Mouse (Mus musculus) hindbrain, embryonic 16.5 days (tissue): ENCODE measurements around the gene Podxl2. TPM values are rescaled to one million over a fixed set of nuclear protein-coding genes. Genes with fewer than 3 reads are reported as not detected.

ENCODE experiments used
- ATAC-seq: fragments of 200-750 bp; cut with Nextera tagmentation; 2 replicates; pipeline ENCODE4 v1.8.0; 2017; ENCODE audit warnings: moderate TSS enrichment, moderate library complexity
- H3K27ac ChIP-seq: fragments of 300-500 bp; sonication (generic); 2 replicates; pipeline ENCODE4 v1.5.1; 2014; ENCODE audit warnings: low read depth, mild to moderate bottlenecking, control low read depth, low read length, moderate library complexity
- H3K27me3 ChIP-seq: fragments of 300-500 bp; sonication (generic); replicated peaks from 2 replicates; pipeline ENCODE4 v1.6.1; 2014; ENCODE audit warnings: low read length; ENCODE audit not compliant: control insufficient read depth, insufficient read depth
- H3K36me3 ChIP-seq: fragments of 300-500 bp; sonication (generic); 2 replicates; pipeline ENCODE4 v1.6.1; 2014; ENCODE audit warnings: mild to moderate bottlenecking, low read length, moderate library complexity, mixed read lengths; ENCODE audit not compliant: control insufficient read depth, insufficient read depth
- H3K4me1 ChIP-seq: fragments of 300-500 bp; sonication (generic); 2 replicates; pipeline ENCODE4 v1.6.1; 2014; ENCODE audit warnings: low read depth, low read length; ENCODE audit not compliant: control insufficient read depth, insufficient read depth
- H3K4me2 ChIP-seq: fragments of 300-500 bp; sonication (generic); 2 replicates; pipeline ENCODE4 v1.6.1; 2014; ENCODE audit warnings: mild to moderate bottlenecking, low read length, control low read depth, moderate library complexity
- H3K4me3 ChIP-seq: fragments of 300-500 bp; sonication (generic); 2 replicates; pipeline ENCODE4 v1.5.1; 2014; ENCODE audit warnings: mild to moderate bottlenecking, low read length, control low read depth, moderate library complexity
- H3K9ac ChIP-seq: fragments of 300-500 bp; sonication (generic); 2 replicates; pipeline ENCODE4 v1.6.1; 2014; ENCODE audit warnings: low read depth, mild to moderate bottlenecking, control low read depth, low read length, moderate library complexity
- H3K9me3 ChIP-seq: fragments of 300-500 bp; sonication (generic); 2 replicates; pipeline ENCODE4 v1.6.1; 2014; ENCODE audit warnings: mild to moderate bottlenecking, low read length, moderate library complexity; ENCODE audit not compliant: control insufficient read depth
- WGBS: fragments of 180-500 bp; shearing (Covaris S2); extraction: QIAGEN DNeasy Blood & Tissue Kit; methylation state at CpG from one replicate; pipeline ENCODE4 v1.1.7; 2014; 5-methylcytosine and 5-hydroxymethylcytosine counted together
- polyA plus RNA-seq: library from polyadenylated mRNA; unstranded; fragments of >200 nt; fragmentation: Nextera tagmentation; extraction: Ambion mirVana; gene quantifications from 2 replicates; pipeline ENCODE4 v1.2.1, GENCODE M21; 2015

The Podxl2 gene
- polyA plus RNA-seq, 1 experiment from 2014 or later, result 553 TPM

DNA sequence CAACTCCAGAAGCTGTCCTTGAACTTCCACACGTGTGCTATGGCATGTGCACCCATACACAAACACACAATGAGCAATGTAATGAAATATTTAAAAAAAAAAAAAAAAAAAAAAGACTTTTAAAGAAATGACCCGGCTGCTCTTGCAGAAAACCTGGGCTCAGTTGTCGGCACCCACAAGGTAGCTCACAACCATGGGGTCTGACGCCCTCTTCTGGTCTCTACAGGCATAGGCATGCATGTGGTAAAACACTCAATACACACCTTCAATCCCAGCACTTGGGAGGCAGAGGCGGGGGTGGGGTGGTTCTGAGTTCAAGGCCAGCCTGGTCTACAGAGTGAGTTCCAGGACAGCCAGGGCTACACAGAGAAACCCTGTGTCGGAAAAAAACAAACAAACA lies 21.1 kb upstream of the Podxl2 start:
- H3K9me3 ChIP-seq, result no peaks in the 10 kb centered on the region
- no peaks in the 10 kb centered on the region for H3K36me3 ChIP-seq
- H3K27ac ChIP-seq, result no peak overlapping the region
- no peak overlapping the region for H3K9ac ChIP-seq
- no peaks in the 10 kb centered on the region for H3K27me3 ChIP-seq
- no peak for ATAC-seq
- no peak overlapping the region for H3K4me2 ChIP-seq
- WGBS, result 86% methylated on average over 6 of the region's 6 CpGs
- H3K4me1 ChIP-seq, result peaks cover 5% of the 10 kb centered on the region; the same call in 1 of the 2 replicates
- no peak overlapping the region for H3K4me3 ChIP-seq

DNA sequence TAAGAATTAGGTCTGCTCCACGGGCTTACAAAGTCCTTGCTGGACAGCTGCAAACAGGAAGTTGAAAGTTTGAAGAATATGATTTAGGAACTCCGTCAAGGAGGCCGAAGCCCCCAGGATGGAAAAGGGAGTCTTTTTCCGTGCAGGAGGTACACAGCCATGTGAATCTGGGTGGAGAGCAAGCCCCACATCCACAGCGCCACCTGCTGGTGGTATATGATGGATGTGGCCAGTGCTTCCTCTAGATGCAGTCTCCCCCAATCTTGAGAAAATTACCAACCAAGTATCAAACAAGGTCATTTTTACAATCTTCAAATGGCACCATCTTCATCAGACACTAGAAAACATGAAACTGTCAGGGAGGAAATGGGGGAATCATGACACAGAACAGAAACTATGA lies 18.7 kb upstream of the Podxl2 start:
- 55% methylated on average over 5 of the region's 5 CpGs for WGBS
- no peak overlapping the region for H3K4me2 ChIP-seq
- H3K9ac ChIP-seq, result no peak overlapping the region
- no peak overlapping the region for H3K4me3 ChIP-seq
- H3K36me3 ChIP-seq, result peaks cover 5% of the 10 kb centered on the region; the same call in 1 of the 2 replicates
- no peak overlapping the region for H3K27ac ChIP-seq
- no peaks in the 10 kb centered on the region for H3K9me3 ChIP-seq
- no peaks in the 10 kb centered on the region for H3K27me3 ChIP-seq
- ATAC-seq, result no peak
- H3K4me1 ChIP-seq, result peaks cover 4% of the 10 kb centered on the region; the same call in 1 of the 2 replicates

DNA sequence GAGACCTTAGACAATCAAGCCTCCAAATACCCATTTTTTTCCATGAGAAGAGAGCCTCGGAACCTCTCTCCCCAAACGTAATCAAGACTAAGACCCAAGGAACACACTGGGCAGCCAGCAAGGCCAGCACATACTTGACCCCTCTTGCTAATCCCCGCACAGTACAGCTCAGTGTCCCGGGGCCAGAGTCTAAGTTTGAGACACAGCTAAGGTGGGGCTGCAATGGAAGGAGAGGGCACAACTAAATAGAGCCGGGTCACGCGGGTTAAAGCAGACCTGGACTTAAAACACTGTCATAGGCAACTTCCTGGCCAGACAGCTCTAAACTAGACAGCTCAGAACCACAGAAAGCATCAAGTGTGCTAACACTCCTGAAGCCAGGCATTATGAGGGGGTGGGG lies 16.0 kb upstream of the Podxl2 start:
- Histone ChIP-seq H3K4me3 (no peak overlapping the region), H3K36me3 (peaks cover 6% of the 10 kb centered on the region; the same call in 1 of the 2 replicates), H3K27ac (no peak overlapping the region), H3K9ac (no peak overlapping the region), H3K4me1 (no peaks in the 10 kb centered on the region), H3K27me3 (no peaks in the 10 kb centered on the region), H3K9me3 (no peaks in the 10 kb centered on the region), H3K4me2 (no peak overlapping the region)
- ATAC-seq, result no peak
- 94% methylated on average over 7 of the region's 7 CpGs for WGBS

DNA sequence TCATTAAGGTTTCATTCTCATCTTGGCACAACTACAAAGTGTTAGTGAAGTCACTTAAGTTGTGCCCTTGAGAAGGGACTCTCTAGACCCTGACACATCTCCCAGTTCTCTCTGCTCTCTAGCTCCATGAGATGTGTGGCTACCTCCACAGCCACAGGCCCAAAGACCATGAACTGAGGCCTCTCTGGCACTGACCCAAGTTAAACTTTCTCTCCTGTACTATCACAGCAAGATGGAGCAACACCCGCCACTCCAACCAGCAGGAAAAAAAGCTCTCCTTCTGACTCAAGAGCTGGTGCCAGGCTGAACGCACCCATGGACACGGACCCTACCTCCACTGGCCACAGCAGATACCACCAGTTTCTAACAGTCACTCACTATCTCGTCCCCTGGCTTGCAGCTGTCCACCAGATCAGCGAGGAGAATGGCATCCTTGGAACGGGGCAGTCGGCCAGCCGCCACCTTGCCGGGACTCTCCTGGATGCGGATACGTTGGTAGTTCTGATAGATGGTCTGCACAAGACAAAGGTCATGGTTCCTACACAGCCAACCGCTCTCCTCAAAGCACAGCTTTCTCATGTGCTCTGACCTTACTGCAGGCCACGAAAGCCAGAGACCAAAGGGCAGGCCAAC lies 14.7 kb upstream of the Podxl2 start:
- 92% methylated on average over 13 of the region's 13 CpGs for WGBS

GRCm38 (mm10) chr6:88886417-88886967 lies 11.6 kb upstream of the Podxl2 start:
- H3K27ac ChIP-seq, result no peak overlapping the region
- H3K4me1 ChIP-seq, result no peaks in the 10 kb centered on the region
- no peaks in the 10 kb centered on the region for H3K27me3 ChIP-seq
- H3K4me2 ChIP-seq, result no peak overlapping the region
- H3K36me3 ChIP-seq, result peaks cover 7% of the 10 kb centered on the region; the same call in 1 of the 2 replicates
- ATAC-seq, result peak; percentile 53; the same call in 1 of the 2 replicates
- no peak overlapping the region for H3K4me3 ChIP-seq
- 40% methylated on average over 2 of the region's 2 CpGs for WGBS
- H3K9me3 ChIP-seq, result no peaks in the 10 kb centered on the region
- H3K9ac ChIP-seq, result no peak overlapping the region

More for the DNA sequence above, 14.7 kb upstream of the Podxl2 start:
- H3K9me3 ChIP-seq, result no peaks in the 10 kb centered on the region
- H3K4me2 ChIP-seq, result no peak overlapping the region
- no peak for ATAC-seq
- peaks cover 7% of the 10 kb centered on the region; the same call in 1 of the 2 replicates for H3K36me3 ChIP-seq
- no peaks in the 10 kb centered on the region for H3K27me3 ChIP-seq
- no peak overlapping the region for H3K27ac ChIP-seq
- no peak overlapping the region for H3K9ac ChIP-seq
- H3K4me3 ChIP-seq, result no peak overlapping the region
- no peaks in the 10 kb centered on the region for H3K4me1 ChIP-seq

DNA sequence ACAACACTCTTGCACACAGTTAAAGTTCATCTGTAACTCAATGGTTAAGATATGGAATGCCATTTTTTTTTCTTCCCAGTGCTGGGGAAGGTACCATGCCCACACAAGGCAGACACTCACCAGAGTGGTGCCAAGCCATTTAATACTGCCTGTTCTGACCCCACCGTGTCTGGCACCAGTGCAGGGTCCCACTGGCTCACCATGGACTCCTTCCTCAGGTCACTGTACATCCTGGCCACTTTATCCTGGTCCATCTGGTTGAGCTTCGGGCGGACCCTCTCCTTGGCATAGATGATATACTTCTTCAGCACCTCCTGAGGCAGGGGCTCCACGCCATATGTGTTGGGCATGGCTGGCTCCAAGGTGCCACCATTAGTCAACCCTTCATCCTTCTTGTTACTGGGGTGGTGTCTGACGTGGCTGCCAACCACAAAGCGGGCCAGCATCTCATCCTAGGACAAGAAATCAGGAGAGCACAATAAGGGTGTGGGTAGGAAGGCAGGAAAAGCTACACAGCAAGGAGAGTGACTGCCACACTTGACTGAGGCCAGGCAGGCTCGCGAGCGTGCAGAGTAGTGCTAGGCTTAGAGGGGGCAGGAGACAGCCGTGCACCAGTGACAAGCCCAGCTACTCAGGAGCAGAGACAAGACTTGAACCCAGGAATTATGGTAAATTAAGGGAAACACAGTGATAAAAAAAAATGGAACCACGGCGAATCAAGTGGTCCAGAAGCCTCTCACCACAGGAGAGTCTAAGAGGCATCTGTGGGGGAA lies 11.0 kb upstream of the Podxl2 start:
- no peaks in the 10 kb centered on the region for H3K27me3 ChIP-seq
- peaks cover 7% of the 10 kb centered on the region; the same call in 1 of the 2 replicates for H3K36me3 ChIP-seq
- no peak overlapping the region for H3K9ac ChIP-seq
- H3K4me2 ChIP-seq, result no peak overlapping the region
- no peaks in the 10 kb centered on the region for H3K9me3 ChIP-seq
- H3K4me3 ChIP-seq, result no peak overlapping the region
- no peak for ATAC-seq
- WGBS, result 79% methylated on average over 12 of the region's 12 CpGs
- H3K27ac ChIP-seq, result no peak overlapping the region
- no peaks in the 10 kb centered on the region for H3K4me1 ChIP-seq

GRCm38 (mm10) chr6:88884690-88885089 lies 9.8 kb upstream of the Podxl2 start:
- H3K27ac ChIP-seq, result no peak overlapping the region
- no peak overlapping the region for H3K9ac ChIP-seq
- WGBS, result 88% methylated on average over 17 of the region's 17 CpGs
- ATAC-seq, result no peak
- no peaks in the 10 kb centered on the region for H3K27me3 ChIP-seq
- H3K4me2 ChIP-seq, result no peak overlapping the region
- no peak overlapping the region for H3K4me3 ChIP-seq
- H3K4me1 ChIP-seq, result no peaks in the 10 kb centered on the region
- H3K9me3 ChIP-seq, result no peaks in the 10 kb centered on the region
- H3K36me3 ChIP-seq, result peaks cover 2% of the 10 kb centered on the region; the same call in 1 of the 2 replicates

- Histone ChIP-seq H3K4me1 (no peaks in the 10 kb centered on the region), H3K4me3 (no peak overlapping the region), H3K36me3 (peaks cover 2% of the 10 kb centered on the region; the same call in 1 of the 2 replicates), H3K4me2 (no peak overlapping the region), H3K27me3 (no peaks in the 10 kb centered on the region), H3K9me3 (no peaks in the 10 kb centered on the region), H3K9ac (no peak overlapping the region), H3K27ac (no peak overlapping the region)
- WGBS, result 96% methylated on average over 10 of the region's 10 CpGs
- no peak for ATAC-seq
These were observed 9.4 kb upstream of the Podxl2 start for GRCm38 (mm10) chr6:88884195-88884594.

DNA sequence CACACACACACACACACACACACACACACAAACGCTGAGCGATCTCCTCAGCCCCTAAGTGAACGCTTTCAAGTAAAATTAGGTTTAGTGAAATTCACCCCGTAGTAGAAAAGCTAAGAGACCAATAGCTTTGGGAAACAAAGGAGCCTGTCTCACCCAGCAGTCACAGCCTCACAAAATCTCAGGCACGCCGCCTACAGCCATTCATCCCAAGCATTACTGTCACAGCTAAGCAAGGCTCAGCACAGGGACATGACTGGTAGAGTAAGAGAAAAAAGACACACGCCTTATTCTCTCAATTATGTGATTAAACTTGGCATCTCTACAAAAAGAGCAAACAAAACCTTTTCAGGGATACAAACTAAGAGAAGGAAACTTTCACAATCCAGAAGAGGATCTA lies 6.5 kb upstream of the Podxl2 start:
- H3K4me3 ChIP-seq, result no peak overlapping the region
- peaks cover 2% of the 10 kb centered on the region; the same call in 1 of the 2 replicates for H3K36me3 ChIP-seq
- no peaks in the 10 kb centered on the region for H3K27me3 ChIP-seq
- H3K4me2 ChIP-seq, result no peak overlapping the region
- no peak overlapping the region for H3K27ac ChIP-seq
- H3K4me1 ChIP-seq, result no peaks in the 10 kb centered on the region
- ATAC-seq, result no peak
- H3K9me3 ChIP-seq, result no peaks in the 10 kb centered on the region
- WGBS, result 50% methylated on average over 7 of the region's 7 CpGs
- no peak overlapping the region for H3K9ac ChIP-seq
